Mouse (Mus musculus) ovary, adult 18-20 months (tissue): ENCODE measurements around the gene Scamp3.

Experiments
- DNase-seq: peaks from one replicate; pipeline ENCODE4 v3.0.0; 2022; ENCODE audit warnings: low spot score, mixed read lengths

Gene Scamp3

GRCm38 (mm10) chr3:89163643-89164245, 13.5 kb upstream of the Scamp3 start:
- no peak for DNase-seq

DNA sequence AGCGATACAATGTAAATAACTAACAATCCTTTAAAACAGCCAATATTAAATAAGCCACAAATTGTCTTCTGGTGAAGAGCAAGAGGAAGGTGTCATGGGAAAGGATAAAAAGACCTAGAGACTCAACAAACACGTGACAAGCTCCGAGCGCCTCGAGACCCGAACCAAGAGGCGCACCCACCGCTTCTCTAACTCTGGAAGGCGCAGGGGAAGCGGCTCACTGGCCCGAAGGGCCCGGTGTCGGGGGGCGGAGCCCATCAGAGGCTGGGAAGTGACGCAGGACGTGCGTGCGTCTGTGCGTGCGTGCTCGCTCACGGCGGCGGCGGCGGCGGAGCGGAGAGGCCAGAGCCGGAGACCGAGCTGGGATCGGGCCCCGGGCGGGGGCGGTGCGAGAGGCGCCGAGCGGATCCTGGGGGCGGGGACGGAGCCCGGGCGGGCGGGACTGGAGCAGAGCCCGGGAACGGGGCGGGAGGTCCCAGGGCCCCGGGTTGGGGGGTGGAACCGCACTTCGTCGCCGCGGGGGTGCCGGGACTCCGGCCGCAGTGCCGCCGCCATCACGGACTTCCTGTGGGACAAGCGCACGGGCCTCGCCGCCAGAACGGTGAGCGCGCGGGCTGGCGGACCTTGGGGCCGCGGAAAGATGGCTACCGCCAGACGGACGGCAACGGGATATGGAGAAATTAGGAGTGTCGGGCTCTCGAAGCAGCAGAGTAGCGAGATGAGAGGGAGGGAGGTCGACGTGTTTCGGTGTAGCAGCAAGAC, 12.6 kb upstream of the Scamp3 start, which contains the start of gene Clk2:
Clk2 (plus strand) TSS at position 290 of the 762 bp plus-strand sequence.
- DNase-seq, result peak; percentile 92

- no peak for DNase-seq
Measured at GRCm38 (mm10) chr3:89165268-89165870, 11.9 kb upstream of the Scamp3 start.

DNA sequence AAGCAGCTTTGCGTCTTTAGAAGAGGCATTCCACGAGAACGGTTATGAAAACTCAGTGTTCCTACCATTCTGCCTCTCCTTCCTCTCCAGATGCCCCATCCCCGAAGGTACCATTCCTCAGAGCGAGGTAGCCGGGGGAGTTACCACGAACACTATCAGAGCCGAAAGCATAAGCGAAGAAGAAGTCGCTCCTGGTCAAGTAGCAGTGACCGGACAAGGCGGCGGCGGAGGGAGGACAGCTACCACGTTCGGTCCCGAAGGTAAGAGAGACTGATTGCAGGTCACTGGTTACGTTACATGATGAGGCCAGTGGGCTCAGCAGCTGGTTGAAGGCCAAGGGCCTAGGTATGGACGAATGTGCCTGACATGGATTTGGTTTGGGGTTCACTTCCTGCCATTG, 10.3 kb upstream of the Scamp3 start:
- no peak for DNase-seq

GRCm38 (mm10) chr3:89174844-89175243, 2.4 kb upstream of the Scamp3 start:
- no peak for DNase-seq

DNA sequence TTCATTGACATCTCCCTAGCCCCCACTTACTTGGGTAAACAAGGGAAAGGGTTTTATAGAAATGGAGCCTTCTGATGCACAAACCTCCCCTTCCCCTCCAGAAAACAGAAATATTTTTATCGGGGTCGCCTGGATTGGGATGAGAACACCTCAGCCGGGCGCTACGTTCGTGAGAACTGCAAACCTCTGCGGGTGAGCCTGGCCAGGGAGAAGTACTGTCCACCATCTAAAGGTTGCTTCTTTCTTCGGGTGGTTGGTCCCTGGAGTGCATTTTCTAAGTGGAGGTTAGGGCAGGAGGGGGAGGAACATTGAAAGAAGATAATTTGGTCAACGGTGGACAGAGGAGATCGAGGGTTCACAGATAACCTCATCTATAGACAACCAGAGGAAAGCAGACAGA, 1.7 kb upstream of the Scamp3 start:
- no peak for DNase-seq

GRCm38 (mm10) chr3:89176421-89176820, 852 bp upstream of the Scamp3 start:
- DNase-seq, result no peak

DNA sequence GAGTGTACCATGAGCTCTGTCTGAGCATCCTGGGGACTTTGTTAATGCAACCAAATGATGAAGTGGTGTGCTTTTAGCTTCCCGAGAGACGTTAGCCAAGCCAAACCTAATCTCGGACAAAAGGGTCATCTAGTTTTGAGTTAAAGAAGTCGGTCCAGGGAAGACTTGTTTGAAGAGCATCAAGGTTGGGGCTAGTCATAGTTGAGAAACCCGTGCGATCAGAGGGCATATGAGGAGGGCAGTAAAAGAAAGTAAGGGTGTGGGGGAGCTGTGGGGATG, 773 bp downstream of the Scamp3 start:
- no peak for DNase-seq

- DNase-seq, result no peak
Measured at GRCm38 (mm10) chr3:89179056-89179455, 1.8 kb downstream of the Scamp3 start.

GRCm38 (mm10) chr3:89181749-89182500, 4.7 kb downstream of the Scamp3 start:
- DNase-seq, result no peak

DNA sequence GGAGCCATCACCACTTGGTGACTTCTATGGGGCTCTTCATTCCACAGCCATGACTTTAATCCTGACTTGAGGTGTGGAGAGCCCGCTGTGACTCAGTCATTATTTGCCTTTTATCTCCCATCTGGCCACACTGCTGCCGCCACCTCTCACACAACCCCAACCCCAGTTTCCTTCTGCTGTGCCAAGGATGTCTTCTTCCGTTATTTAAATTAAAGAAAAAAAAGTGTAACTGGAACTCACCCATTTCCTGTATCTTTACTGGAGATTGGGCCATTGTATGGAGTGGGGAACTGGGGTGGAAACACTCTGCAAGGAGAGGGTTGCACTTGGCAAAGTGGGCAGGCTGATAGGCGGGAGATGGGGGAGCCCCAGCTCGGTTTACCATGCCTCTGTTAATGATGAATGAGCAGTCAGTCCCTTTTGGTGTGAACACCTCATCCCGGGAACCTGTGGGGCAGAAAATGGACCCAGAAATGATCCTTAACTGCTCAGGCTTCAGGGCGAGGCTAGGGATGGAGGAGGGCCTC, 5.3 kb downstream of the Scamp3 start:
- DNase-seq, result no peak

GRCm38 (mm10) chr3:89183058-89183958, 6.0 kb downstream of the Scamp3 start, which contains the start of gene Fam189b:
Gene Fam189b, plus strand, starts transcription at chr3:89183143.
- peak; percentile 84 for DNase-seq

DNA sequence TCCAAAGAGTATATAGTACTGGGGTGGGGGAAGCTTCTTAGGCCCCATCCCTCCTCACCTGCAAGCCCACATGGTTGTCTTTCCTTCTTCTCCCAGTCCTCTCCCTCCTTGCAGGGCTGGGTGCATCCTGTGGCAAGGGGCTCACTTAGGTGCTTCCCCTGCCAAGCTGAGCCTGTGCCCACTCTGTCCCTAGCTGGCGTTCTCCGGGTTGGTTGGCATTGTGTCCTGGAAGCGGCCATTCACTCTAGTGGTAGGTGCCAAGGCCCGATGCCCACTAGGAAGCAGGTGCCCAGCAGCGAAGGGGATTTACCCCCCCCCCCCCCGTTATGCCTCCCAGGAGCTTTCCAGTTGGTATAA, 6.7 kb downstream of the Scamp3 start:
- no peak for DNase-seq

DNA sequence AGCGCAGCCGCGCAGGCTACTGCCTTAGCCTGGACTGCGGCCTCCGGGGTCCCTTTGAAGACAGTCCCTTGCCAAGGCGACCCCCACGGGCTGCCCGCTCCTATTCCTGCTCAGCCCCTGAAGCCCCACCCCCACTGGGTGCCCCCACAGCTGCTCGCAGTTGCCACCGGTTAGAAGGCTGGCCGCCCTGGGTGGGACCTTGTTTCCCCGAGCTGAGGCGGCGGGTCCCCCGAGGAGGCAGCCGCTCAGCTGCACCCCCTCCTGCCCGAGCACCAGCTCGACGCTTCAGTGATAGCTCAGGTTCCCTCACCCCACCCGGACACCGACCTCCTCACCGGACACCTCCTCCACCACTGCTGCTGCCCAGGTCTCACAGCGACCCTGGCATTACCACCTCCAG, 9.9 kb downstream of the Scamp3 start:
- DNase-seq, result no peak

DNA sequence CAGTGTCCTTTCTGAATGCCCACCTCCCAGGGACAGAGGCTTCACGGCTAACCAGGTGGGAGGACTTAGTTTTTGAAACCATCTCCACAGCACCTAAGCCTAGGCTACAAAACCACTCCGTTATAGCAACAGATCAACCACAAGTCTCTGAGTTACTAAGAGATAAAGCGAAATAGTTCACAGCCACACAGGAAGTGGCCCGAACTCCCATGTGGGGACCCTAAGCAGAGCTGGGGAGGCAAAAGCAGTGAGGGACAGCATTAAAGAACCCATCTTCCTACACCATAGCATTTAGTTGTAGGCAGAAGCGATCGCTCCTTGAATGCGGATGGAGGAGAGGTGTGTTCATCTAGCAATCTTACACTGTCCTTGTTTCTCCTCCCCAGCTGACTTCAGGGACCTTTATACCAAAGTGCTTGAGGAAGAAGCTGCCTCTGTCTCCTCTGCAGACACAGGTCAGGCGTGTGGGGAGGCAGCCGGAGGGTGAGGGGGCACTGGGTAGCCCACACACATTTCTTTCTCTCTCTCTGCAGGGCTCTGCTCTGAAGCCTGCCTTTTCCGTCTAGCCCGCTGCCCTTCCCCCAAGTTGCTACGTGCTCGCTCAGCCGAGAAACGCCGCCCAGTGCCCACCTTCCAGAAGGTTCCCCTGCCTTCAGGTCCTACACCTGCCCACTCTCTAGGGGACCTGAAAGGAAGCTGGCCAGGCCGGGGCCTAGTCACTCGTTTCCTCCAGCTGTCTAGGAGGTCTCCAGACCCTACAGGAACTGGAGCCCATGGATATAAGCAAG, 10.6 kb downstream of the Scamp3 start:
- DNase-seq, result no peak

DNA sequence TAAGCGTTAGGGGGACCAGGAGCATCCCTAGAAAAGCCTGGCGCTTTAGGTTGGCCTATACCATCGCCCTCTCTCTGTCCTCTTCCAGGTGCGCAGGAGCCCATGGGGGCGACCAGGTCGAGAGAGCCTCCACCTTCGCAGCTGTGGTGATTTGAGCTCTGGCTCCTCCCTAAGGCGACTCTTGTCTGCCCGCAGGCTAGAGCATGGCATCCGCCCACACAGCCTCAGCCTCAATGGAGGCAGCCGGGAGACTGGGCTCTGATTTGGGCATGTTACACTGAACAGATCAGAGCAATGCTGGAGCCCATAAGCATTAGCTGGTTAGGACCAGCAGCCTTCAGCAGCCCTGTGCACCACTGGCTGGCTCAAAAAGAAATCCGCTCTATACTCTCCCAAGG, 11.2 kb downstream of the Scamp3 start:
- DNase-seq, result no peak

GRCm38 (mm10) chr3:89190436-89190835, 13.2 kb downstream of the Scamp3 start:
- DNase-seq, result no peak

GRCm38 (mm10) chr3:89193351-89193750, 16.1 kb downstream of the Scamp3 start:
- no peak for DNase-seq

GRCm38 (mm10) chr3:89193853-89194252, 16.6 kb downstream of the Scamp3 start:
- no peak for DNase-seq

GRCm38 (mm10) chr3:89195979-89196877, 19.0 kb downstream of the Scamp3 start:
- peak; percentile 93 for DNase-seq
